Mouse (Mus musculus): Measurements from ENCODE around the gene Esr1. TPM values are rescaled to one million over a fixed set of nuclear protein-coding genes. Genes with fewer than 3 reads are reported as not detected.

The Esr1 gene
- polyA plus RNA-seq, 1 experiment = 1.6 TPM

DNA sequence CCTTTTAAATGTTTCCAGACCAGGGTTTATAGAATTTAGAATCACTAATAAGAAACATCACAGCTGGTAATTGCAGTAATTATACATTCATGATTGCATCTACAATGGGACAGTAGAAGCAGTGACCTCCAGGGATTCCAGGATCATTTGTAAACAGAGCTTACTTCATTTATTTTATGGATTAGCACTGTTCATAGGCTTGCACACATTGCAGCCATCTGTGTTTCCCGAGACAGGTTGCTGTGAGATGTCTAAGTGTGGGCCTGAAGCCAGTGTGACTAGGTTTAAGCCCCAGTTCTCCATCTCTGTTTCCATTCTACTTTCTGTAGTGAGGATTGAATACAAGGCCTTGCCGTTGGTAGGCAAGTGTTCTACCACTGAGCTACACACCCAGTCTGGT, 236.1 kb downstream of the Esr1 start:
- Histone ChIP-seq H3K27ac (ENCODE audit: insufficient read depth, low read length) (no peak overlapping the region), H3K4me1 (ENCODE audit: control insufficient read depth, insufficient read depth, low read length) (no peaks in the 10 kb centered on the region), H3K4me3 (ENCODE audit: insufficient read depth, low read length) (no peak overlapping the region)
- TF ChIP-seq POLR2A (IDR thresholded peaks at IDR 0.05; ENCODE audit: low read depth, low read length) = no peak
- TF ChIP-seq CTCF (IDR thresholded peaks at IDR 0.05; ENCODE audit: borderline replicate concordance, insufficient read depth, low read length) = no peak

DNA sequence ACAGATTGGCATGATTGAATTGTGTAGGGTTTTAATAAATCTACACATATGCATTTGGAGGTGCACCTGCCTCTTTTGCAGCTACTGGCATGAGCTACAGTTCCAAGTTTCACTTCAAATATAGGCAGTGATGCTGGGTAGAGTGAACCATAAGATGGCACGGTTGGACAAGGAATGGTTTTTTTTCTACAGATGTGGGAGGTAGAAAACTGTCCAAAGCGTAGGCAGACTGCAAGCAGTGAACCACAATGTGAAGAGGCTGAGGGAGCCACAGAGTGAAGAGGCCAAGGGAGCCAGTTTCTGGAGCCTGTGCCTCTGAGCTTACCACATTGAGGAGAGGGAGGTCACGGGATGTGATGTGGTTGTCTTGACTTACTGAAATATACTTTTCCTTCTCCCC, 238.5 kb downstream of the Esr1 start:
- Histone ChIP-seq H3K4me3 (ENCODE audit: insufficient read depth, low read length) (no peak overlapping the region), H3K4me1 (ENCODE audit: control insufficient read depth, insufficient read depth, low read length) (no peaks in the 10 kb centered on the region), H3K27ac (ENCODE audit: insufficient read depth, low read length) (no peak overlapping the region)
- TF ChIP-seq CTCF (IDR thresholded peaks at IDR 0.05; ENCODE audit: borderline replicate concordance, insufficient read depth, low read length) (no peak), POLR2A (IDR thresholded peaks at IDR 0.05; ENCODE audit: low read depth, low read length) (no peak)

DNA sequence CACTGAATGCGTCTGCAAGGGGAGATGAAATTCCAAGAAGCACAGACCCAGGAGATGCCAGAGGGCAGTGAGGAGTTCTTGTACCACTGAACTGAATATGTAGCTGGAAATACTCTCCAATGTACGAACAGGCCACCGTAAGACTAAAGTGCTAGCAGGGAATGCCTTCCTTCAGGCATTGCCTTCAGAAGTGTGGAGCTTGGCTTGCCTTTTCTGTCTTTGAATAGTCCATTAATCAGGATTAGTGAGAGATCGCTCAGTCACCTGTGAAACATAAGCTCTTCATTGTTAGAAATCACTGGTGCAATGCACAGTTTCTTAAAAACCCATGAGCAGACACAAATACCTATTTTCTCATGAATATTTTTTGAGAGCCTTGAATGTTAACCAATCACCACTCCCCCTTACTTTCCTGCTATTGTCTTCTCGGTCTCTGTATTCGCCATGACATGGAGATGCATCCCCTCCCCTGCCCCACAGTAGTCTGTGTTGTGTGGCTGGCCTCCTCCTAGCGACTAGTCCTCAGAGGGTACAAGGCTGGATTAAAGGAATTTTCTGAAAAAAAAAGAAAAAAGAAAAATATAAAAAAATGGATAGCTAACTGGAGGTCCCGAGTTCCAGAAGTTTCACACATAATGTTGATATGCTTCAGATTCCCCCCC, 263.8 kb downstream of the Esr1 start:
- H3K4me1 ChIP-seq (ENCODE audit: control insufficient read depth, insufficient read depth, low read length) = no peaks in the 10 kb centered on the region
- no peak for TF ChIP-seq POLR2A (IDR thresholded peaks at IDR 0.05; ENCODE audit: low read depth, low read length)
- no peak for TF ChIP-seq CTCF (IDR thresholded peaks at IDR 0.05; ENCODE audit: borderline replicate concordance, insufficient read depth, low read length)
- H3K27ac ChIP-seq (ENCODE audit: insufficient read depth, low read length) = no peak overlapping the region
- H3K4me3 ChIP-seq (ENCODE audit: insufficient read depth, low read length) = no peak overlapping the region

DNA sequence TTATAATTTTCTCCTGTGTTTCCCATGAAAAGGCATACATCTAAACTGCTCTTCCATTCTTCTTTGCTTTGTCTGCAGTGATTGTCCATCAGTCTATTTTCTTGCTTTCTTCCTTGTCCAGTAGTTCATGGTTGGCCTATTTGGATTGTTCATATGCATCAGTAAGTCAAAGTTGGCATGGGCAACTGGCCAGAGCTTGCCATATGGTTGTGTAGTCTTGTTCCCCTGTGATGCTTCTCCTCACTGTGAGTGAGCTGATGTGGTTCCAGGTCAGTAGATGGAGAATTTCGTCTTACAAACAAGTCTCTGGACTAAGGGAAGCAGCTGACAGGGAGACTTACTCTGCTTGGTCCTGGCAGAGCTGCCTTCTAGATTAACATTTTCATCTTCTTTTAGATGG, 270.0 kb downstream of the Esr1 start:
- Histone ChIP-seq H3K27ac (ENCODE audit: insufficient read depth, low read length) (no peak overlapping the region), H3K4me3 (ENCODE audit: insufficient read depth, low read length) (no peak overlapping the region), H3K4me1 (ENCODE audit: control insufficient read depth, insufficient read depth, low read length) (no peaks in the 10 kb centered on the region)

DNA sequence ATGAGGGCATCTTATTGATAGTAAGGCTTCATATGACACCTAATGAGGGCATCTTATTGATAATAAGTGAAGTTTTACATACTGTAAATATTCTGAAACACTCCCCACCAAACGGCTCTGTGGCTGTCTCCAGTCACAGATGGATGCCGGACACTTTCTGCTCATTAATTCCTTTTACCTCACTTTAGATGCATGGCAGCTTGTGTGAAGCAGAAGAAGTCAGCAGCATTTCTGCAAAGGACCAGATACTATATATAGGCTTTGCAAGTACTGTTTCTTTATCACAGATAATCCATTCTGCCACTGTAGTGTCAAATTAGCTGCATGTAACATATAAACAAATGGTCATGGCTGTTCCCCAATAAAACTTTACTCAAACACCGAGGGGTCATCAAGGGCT, 274.1 kb downstream of the Esr1 start:
- Histone ChIP-seq H3K4me3 (ENCODE audit: insufficient read depth, low read length) (no peak overlapping the region), H3K27ac (ENCODE audit: insufficient read depth, low read length) (no peak overlapping the region), H3K4me1 (ENCODE audit: control insufficient read depth, insufficient read depth, low read length) (no peaks in the 10 kb centered on the region)
- TF ChIP-seq POLR2A (IDR thresholded peaks at IDR 0.05; ENCODE audit: low read depth, low read length) (no peak), CTCF (IDR thresholded peaks at IDR 0.05; ENCODE audit: borderline replicate concordance, insufficient read depth, low read length) (no peak)

More for the DNA sequence above, 270.0 kb downstream of the Esr1 start:
- TF ChIP-seq POLR2A (IDR thresholded peaks at IDR 0.05; ENCODE audit: low read depth, low read length) = no peak
- TF ChIP-seq CTCF (IDR thresholded peaks at IDR 0.05; ENCODE audit: borderline replicate concordance, insufficient read depth, low read length) = no peak

DNA sequence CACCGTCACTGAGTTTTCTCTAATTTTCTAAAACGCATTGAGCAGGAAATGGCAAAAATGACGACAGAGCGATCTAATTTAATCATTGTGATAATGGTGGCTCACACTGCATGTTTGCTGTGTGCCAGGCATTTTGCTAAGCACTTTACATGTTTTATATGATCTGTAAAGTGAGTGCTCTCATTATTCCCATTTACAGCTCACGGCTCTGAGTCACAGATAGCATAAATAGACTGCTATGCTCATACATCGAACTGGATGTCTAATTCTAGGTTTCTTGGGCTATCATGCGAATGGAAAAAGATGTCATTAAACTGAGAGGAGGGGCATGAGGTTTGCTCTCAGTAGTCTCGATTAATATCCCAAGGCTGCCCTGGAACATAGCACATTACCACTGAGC, 274.6 kb downstream of the Esr1 start:
- H3K27ac ChIP-seq (ENCODE audit: insufficient read depth, low read length) = no peak overlapping the region
- TF ChIP-seq CTCF (IDR thresholded peaks at IDR 0.05; ENCODE audit: borderline replicate concordance, insufficient read depth, low read length) (no peak), POLR2A (IDR thresholded peaks at IDR 0.05; ENCODE audit: low read depth, low read length) (no peak)
- no peak overlapping the region for H3K4me3 ChIP-seq (ENCODE audit: insufficient read depth, low read length)
- H3K4me1 ChIP-seq (ENCODE audit: control insufficient read depth, insufficient read depth, low read length) = no peaks in the 10 kb centered on the region

DNA sequence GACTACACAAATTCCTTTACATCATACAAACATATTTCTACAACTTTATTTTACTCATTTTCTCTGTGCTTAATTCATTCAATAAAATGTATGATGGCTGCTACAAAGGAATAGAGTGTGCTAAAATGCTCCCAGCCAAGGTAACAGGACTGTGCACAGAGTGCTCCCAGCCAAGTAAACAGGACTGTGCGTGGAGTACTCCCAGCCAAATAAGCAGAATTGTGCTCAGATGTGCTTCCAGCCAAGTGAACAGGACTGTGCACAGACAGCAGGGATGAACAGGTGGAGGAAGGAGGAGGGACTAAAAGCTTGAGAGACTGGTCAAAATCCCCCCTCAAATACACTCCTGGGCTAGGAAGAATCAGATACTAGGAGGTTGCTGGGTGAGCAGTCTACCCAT, 282.1 kb downstream of the Esr1 start:
- no peak overlapping the region for H3K27ac ChIP-seq (ENCODE audit: insufficient read depth, low read length)
- no peak overlapping the region for H3K4me3 ChIP-seq (ENCODE audit: insufficient read depth, low read length)
- TF ChIP-seq POLR2A (IDR thresholded peaks at IDR 0.05; ENCODE audit: low read depth, low read length) = no peak
- TF ChIP-seq CTCF (IDR thresholded peaks at IDR 0.05; ENCODE audit: borderline replicate concordance, insufficient read depth, low read length) = no peak
- no peaks in the 10 kb centered on the region; the same call in 1 of the 2 replicates for H3K4me1 ChIP-seq (ENCODE audit: control insufficient read depth, insufficient read depth, low read length)

DNA sequence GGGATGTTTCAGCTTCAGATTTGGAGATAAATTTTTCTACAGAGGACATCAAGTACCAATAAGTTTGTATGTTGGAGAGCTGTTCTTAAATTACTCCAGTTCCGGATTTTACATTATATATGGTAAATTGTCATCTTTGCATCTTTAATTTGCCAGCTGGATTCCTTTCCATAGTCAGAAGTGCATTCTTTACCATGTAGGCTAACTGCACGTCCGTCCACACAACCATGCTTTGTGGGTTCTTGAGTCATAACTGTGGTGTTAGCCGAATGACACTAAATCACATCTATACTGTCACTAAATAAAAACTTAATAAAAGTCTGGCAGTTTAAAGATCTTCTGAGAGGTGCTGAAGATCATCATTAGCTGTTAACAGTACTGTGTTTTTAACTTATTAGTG, 286.4 kb downstream of the Esr1 start:
- TF ChIP-seq POLR2A (IDR thresholded peaks at IDR 0.05; ENCODE audit: low read depth, low read length) = no peak
- TF ChIP-seq CTCF (IDR thresholded peaks at IDR 0.05; ENCODE audit: borderline replicate concordance, insufficient read depth, low read length) = no peak
- no peak overlapping the region for H3K4me3 ChIP-seq (ENCODE audit: insufficient read depth, low read length)

DNA sequence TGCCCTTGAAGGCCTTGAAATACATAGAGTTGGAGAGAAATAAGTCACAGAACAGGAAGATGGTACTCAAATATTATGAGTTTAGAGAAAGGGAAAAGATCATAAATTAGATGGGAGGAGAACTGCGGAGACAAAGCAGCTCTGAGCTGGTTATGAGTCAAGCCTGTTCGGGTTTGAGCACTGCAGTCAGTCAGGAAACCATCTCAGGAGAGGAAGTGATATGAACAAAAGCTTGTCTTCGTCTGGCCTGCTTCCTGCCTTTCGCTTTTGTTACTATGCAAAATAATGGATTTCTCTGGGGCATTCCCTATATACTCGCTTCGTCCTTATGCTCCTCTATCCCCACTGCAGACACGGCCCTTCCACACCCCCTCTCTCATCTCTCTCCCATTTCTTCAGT, 288.9 kb downstream of the Esr1 start:
- Histone ChIP-seq H3K4me1 (ENCODE audit: control insufficient read depth, insufficient read depth, low read length) (peaks cover 3% of the 10 kb centered on the region; the same call in 1 of the 2 replicates), H3K27ac (ENCODE audit: insufficient read depth, low read length) (peak overlapping the region; percentile 80), H3K4me3 (ENCODE audit: insufficient read depth, low read length) (no peak overlapping the region)
- TF ChIP-seq CTCF (IDR thresholded peaks at IDR 0.05; ENCODE audit: borderline replicate concordance, insufficient read depth, low read length) (no peak), POLR2A (IDR thresholded peaks at IDR 0.05; ENCODE audit: low read depth, low read length) (no peak)

More for the DNA sequence above, 286.4 kb downstream of the Esr1 start:
- H3K27ac ChIP-seq (ENCODE audit: insufficient read depth, low read length) = no peak overlapping the region; the same call in 1 of the 2 replicates
- peaks cover 3% of the 10 kb centered on the region; the same call in 1 of the 2 replicates for H3K4me1 ChIP-seq (ENCODE audit: control insufficient read depth, insufficient read depth, low read length)

DNA sequence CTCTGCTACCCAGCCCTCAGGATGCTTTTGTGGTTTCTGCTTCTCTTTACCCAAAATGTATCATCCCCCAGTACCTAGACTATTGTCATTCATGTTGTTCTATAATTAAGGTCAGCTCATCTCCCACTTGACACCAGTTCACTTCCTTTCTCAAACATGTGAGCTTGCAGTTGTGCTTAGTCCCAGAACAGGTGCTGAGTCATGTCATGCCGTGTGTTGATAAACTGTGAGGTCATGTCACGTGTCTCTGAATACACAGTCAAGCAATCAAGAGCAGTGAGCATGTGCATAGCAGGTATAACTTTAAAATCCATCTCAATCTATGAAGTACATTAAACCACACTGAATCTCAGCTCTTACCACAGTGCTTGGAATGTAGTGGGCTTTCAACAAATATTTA, 297.9 kb downstream of the Esr1 start:
- H3K4me3 ChIP-seq (ENCODE audit: insufficient read depth, low read length) = no peak overlapping the region
- TF ChIP-seq POLR2A (IDR thresholded peaks at IDR 0.05; ENCODE audit: low read depth, low read length) (no peak), CTCF (IDR thresholded peaks at IDR 0.05; ENCODE audit: borderline replicate concordance, insufficient read depth, low read length) (no peak)
- no peak overlapping the region for H3K27ac ChIP-seq (ENCODE audit: insufficient read depth, low read length)
- H3K4me1 ChIP-seq (ENCODE audit: control insufficient read depth, insufficient read depth, low read length) = no peaks in the 10 kb centered on the region

Data from embryonic fibroblast, embryonic 13.5 days (primary cell).